Mouse (Mus musculus): ENCODE results near the gene Nxf7.
"Not testable (repeated sequence)": the region's sequence is repeated elsewhere in the genome, so short reads cannot be mapped to it uniquely, and the experiment has no call there.

GRCm38 (mm10) chrX:135569467-135569866 is 29.1 kb downstream of the Nxf7 start:
- TF ChIP-seq POLR2A (IDR thresholded peaks at IDR 0.05; ENCODE audit: borderline replicate concordance, insufficient read depth, low read length) = not testable (repeated sequence)
- TF ChIP-seq CTCF (IDR thresholded peaks at IDR 0.05; ENCODE audit: borderline replicate concordance, insufficient read depth, low read depth, low read length) = peak; percentile 67
